Comparison of ENCODE assay signal across 13 mouse cellular contexts in the genomic region with DNA sequence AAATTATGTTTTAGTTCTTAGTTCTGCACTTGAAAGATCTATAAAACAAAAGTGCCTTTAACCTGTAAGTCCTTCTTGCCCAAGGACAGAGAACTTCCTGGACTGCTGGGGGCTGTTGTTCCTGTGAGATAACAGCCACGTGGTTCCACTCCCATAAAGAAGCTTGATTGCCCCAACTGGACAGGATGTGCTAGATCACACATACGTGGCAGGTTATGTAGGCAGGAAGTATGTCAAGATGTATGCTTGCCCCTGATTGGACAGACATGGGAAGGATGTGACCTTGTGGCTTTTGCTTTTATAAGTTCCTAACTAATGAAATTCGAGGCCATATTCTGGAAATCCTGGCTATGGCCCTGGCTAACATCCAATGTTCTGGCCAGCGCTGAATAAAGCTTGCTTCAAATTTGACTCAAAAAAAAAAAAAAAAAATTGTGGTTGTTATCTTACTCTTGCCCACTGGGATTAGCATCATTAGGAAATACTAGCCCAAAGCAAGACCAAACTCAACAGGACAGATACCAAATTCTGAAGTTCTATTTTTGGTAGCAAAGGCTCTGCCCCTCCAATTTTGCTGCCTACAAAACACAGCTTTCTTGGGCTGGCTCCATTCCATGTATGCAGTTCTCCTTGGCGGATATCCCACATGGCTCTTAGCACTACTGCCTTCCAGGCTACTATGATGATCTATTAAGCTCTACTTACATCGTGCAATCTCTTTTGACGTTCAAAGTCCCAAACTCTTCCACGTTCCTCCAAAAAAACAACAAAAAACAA. TPM values are rescaled to one million over a fixed set of nuclear protein-coding genes. Genes with fewer than 3 reads are reported as not detected.
DNase-seq lines count a peak whose midpoint lies in the region; ATAC-seq lines count a peak whose summit lies in the region.
"Had no signal": no experiment of that assay in that cellular context is flagged by ENCODE, and none has a peak within 500 bp of the region (broad histone marks: within the 10 kb centered on the region; RNA-seq: fewer than 3 reads in every experiment).

No protein-coding gene starts in this region.

- peak; percentile 36 to 57 for DNase-seq in cerebellum, postnatal 25 days
- DNase-seq in cerebellum, adult 18-20 months = no peak
- DNase-seq in liver = no peak
- peak; percentile 16 to 57 for DNase-seq in natural killer cell, adult 2 months (ENCODE audit: low spot score in 2 of 2)
- no peak for DNase-seq in spleen, postnatal 14 days (ENCODE audit: low spot score in 2 of 2)
- no peak for DNase-seq in thymus, adult 18-20 months
- DNase-seq: gastrocnemius, postnatal 14 days; kidney, adult 11 months had no signal

- no peak for ATAC-seq in liver, embryonic 15.5 days (ENCODE audit: insufficient read depth)
- ATAC-seq in heart, embryonic 15.5 days (replicated peaks; ENCODE audit: insufficient number of reproducible peaks, insufficient read depth, low FRiP score, low read depth) = no peak

- H3K36me3 ChIP-seq in liver, embryonic 15.5 days (replicated peaks) = no peaks in the 10 kb centered on the region
- H3K36me3 ChIP-seq in heart, embryonic 15.5 days = no peaks in the 10 kb centered on the region
- H3K36me3 ChIP-seq: embryonic facial prominence, embryonic 15.5 days; limb, embryonic 13.5 days; neural tube, embryonic 15.5 days had no signal

- 53% methylated on average over 8 of the region's 8 CpGs for WGBS in liver, embryonic 15.5 days (ENCODE audit: insufficient replicate concordance)
- WGBS in heart, embryonic 15.5 days = 51% methylated on average over 8 of the region's 8 CpGs

- 0 out of 2 replicates have a peak overlapping the region, but pooled peaks have one; percentile 1 for H3K27ac ChIP-seq in liver, embryonic 15.5 days (replicated peaks)
- peak overlapping the region; percentile 14; the same call in 1 of the 2 replicates for H3K27ac ChIP-seq in heart, embryonic 15.5 days
- H3K27ac ChIP-seq: embryonic facial prominence, embryonic 15.5 days; limb, embryonic 13.5 days; neural tube, embryonic 15.5 days had no signal

- no peaks in the 10 kb centered on the region for H3K27me3 ChIP-seq in liver, embryonic 15.5 days
- no peaks in the 10 kb centered on the region for H3K27me3 ChIP-seq in heart, embryonic 15.5 days
- H3K27me3 ChIP-seq: embryonic facial prominence, embryonic 15.5 days; limb, embryonic 13.5 days; neural tube, embryonic 15.5 days had no signal

- H3K9me3 ChIP-seq in liver, embryonic 15.5 days (replicated peaks) = no peaks in the 10 kb centered on the region
- no peaks in the 10 kb centered on the region for H3K9me3 ChIP-seq in heart, embryonic 15.5 days (replicated peaks)
- H3K9me3 ChIP-seq: embryonic facial prominence, embryonic 15.5 days; limb, embryonic 13.5 days; neural tube, embryonic 15.5 days had no signal

- H3K9ac ChIP-seq in liver, embryonic 15.5 days = no peak overlapping the region
- H3K9ac ChIP-seq in heart, embryonic 15.5 days = no peak overlapping the region
- H3K9ac ChIP-seq: embryonic facial prominence, embryonic 15.5 days; limb, embryonic 13.5 days; neural tube, embryonic 15.5 days had no signal

- no peak overlapping the region for H3K4me2 ChIP-seq in liver, embryonic 15.5 days
- no peak overlapping the region for H3K4me2 ChIP-seq in heart, embryonic 15.5 days
- H3K4me2 ChIP-seq: embryonic facial prominence, embryonic 15.5 days; limb, embryonic 13.5 days; neural tube, embryonic 15.5 days had no signal

- H3K4me1 ChIP-seq in liver, embryonic 15.5 days (replicated peaks) = peaks cover 14% of the 10 kb centered on the region
- H3K4me1 ChIP-seq in heart, embryonic 15.5 days (replicated peaks) = peaks cover 17% of the 10 kb centered on the region
- H3K4me1 ChIP-seq: embryonic facial prominence, embryonic 15.5 days had no signal

- H3K4me3 ChIP-seq in liver, embryonic 15.5 days (replicated peaks) = no peak overlapping the region
- no peak overlapping the region for H3K4me3 ChIP-seq in heart, embryonic 15.5 days
- H3K4me3 ChIP-seq: embryonic facial prominence, embryonic 15.5 days; limb, embryonic 13.5 days; neural tube, embryonic 15.5 days had no signal

RNA-seq across cellular contexts. Expression of gene H2afz, which starts 3.7 kb away (rescaled TPM):
- polyA plus RNA-seq in liver, embryonic 15.5 days (2015; fragmentation: Nextera tagmentation; extraction: Ambion mirVana) = 874 and 985 TPM in 2 replicates
- polyA plus RNA-seq in heart, embryonic 15.5 days (2015; fragmentation: Nextera tagmentation; extraction: Ambion mirVana) = 920 and 981 TPM in 2 replicates

RNA-seq across cellular contexts. Expression of gene Dnajb14, which starts 6.9 kb away (rescaled TPM):
- 3.8 and 4.5 TPM in 2 replicates for polyA plus RNA-seq in liver, embryonic 15.5 days (2015; fragmentation: Nextera tagmentation; extraction: Ambion mirVana)
- 9.5 and 10.5 TPM in 2 replicates for polyA plus RNA-seq in heart, embryonic 15.5 days (2015; fragmentation: Nextera tagmentation; extraction: Ambion mirVana)

RNA-seq across cellular contexts. Expression of gene Lamtor3, which starts 57.7 kb away (rescaled TPM):
- 52.1 and 53.8 TPM in 2 replicates for polyA plus RNA-seq in liver, embryonic 15.5 days (2015; fragmentation: Nextera tagmentation; extraction: Ambion mirVana)
- 100 and 108 TPM in 2 replicates for polyA plus RNA-seq in heart, embryonic 15.5 days (2015; fragmentation: Nextera tagmentation; extraction: Ambion mirVana)

Comparison
In these comparisons a context has a peak if more than half of its experiments do, and no peak if none do; other contexts are left out.
1. DNase-seq: peak in cerebellum, postnatal 25 days (2 of 2) and natural killer cell, adult 2 months (2 of 2); none in cerebellum, adult 18-20 months (0 of 2), liver (single experiment), spleen, postnatal 14 days (0 of 2) and thymus, adult 18-20 months (0 of 2).